Mouse (Mus musculus): ENCODE data around the gene Foxq1.

- TF ChIP-seq CTCF (IDR thresholded peaks at IDR 0.05; ENCODE audit: borderline replicate concordance, extremely low read depth, insufficient read depth, insufficient read length) (no peak), POLR2A (IDR thresholded peaks at IDR 0.05; ENCODE audit: borderline replicate concordance, extremely low read depth, insufficient read depth, insufficient read length, poor library complexity, severe bottlenecking) (no peak)
Observed at GRCm38 (mm10) chr13:31599576-31599975, 43.6 kb downstream of the Foxq1 start.
